Mouse (Mus musculus): ENCODE measurements around the gene Zfp933. TPM values are rescaled to one million over a fixed set of nuclear protein-coding genes. Genes with fewer than 3 reads are reported as not detected.

Zfp933 gene
- total RNA-seq, 4 experiments from 2014 or later, result 10.2 to 11.5 (median 10.5) TPM

Other genes starting within 250 kb of the Zfp933 start
- under 1 TPM; 0.68 to 0.92 (median 0.76) TPM for gene Zfp979, start 205.9 kb downstream of the Zfp933 start, total RNA-seq (2022)
- gene Zfp534, start 145.8 kb downstream of the Zfp933 start, total RNA-seq (2022), result under 1 TPM in 1 of 4 experiments, not detected in 3; 0.11 TPM
- gene Zfp984, start 38.6 kb downstream of the Zfp933 start, total RNA-seq (2022), result 1 to 10 TPM in 2 of 4 experiments, under 1 TPM in 2; 0.70 to 1.4 (median 0.89) TPM
- gene Miip, start 20.4 kb upstream of the Zfp933 start, total RNA-seq (2022), result 1 to 10 TPM; 3.6 to 5.1 (median 4.8) TPM
- gene Fv1, start 20.6 kb upstream of the Zfp933 start, total RNA-seq (2022), result 1 to 10 TPM; 5.1 to 9.2 (median 6.7) TPM
- 100 to 1,000 TPM; 389 to 516 (median 444) TPM for gene Mfn2, start 56.3 kb upstream of the Zfp933 start, total RNA-seq (2022)
- gene Plod1, start 88.4 kb upstream of the Zfp933 start, total RNA-seq (2022), result 10 to 100 TPM; 14.7 to 17.0 (median 15.5) TPM
- 10 to 100 TPM; 19.8 to 21.4 (median 20.5) TPM for gene 2510039O18Rik, start 92.5 kb upstream of the Zfp933 start, total RNA-seq (2022)
- gene Nppb, start 137.4 kb upstream of the Zfp933 start, total RNA-seq (2022), result not detected
- under 1 TPM in 3 of 4 experiments, not detected in 1; 0.34 to 0.46 (median 0.39) TPM for gene Nppa, start 152.4 kb upstream of the Zfp933 start, total RNA-seq (2022)
- gene Clcn6, start 190.5 kb upstream of the Zfp933 start, total RNA-seq (2022), result 1 to 10 TPM; 4.1 to 5.3 (median 4.7) TPM
- 1 to 10 TPM; 4.8 to 7.0 (median 6.3) TPM for gene Mthfr, start 190.7 kb upstream of the Zfp933 start, total RNA-seq (2022)
- gene Agtrap, start 239.7 kb upstream of the Zfp933 start, total RNA-seq (2022), result 10 to 100 TPM; 11.8 to 15.2 (median 13.8) TPM

All from gastrocnemius, adult 8-10 months (tissue).